Mouse (Mus musculus) testis, adult 2 months (tissue): ENCODE results near the gene Olfr633. TPM values are rescaled to one million over a fixed set of nuclear protein-coding genes. Genes with fewer than 3 reads are reported as not detected.

ENCODE experiments used
- H3K27ac ChIP-seq: fragments of 200-500 bp; 2 replicates; pipeline ENCODE4 v1.5.1; 2012; ENCODE audit warnings: low read depth, low read length; ENCODE audit not compliant: control insufficient read depth, insufficient read depth
- H3K27me3 ChIP-seq: fragments of 200-500 bp; 2 replicates; pipeline ENCODE4 v1.6.1; 2012; ENCODE audit warnings: mild to moderate bottlenecking, low read length, moderate library complexity; ENCODE audit not compliant: control insufficient read depth, insufficient read depth
- H3K36me3 ChIP-seq: fragments of 200-500 bp; 2 replicates; pipeline ENCODE4 v1.6.1; 2012; ENCODE audit warnings: mild to moderate bottlenecking, low read length; ENCODE audit not compliant: control insufficient read depth, insufficient read depth
- H3K4me1 ChIP-seq: fragments of 200-500 bp; 2 replicates; pipeline ENCODE4 v1.6.1; 2012; ENCODE audit warnings: low read length; ENCODE audit not compliant: control insufficient read depth, insufficient read depth
- H3K4me3 ChIP-seq: fragments of 200-500 bp; 2 replicates; pipeline ENCODE4 v1.5.1; 2012; ENCODE audit warnings: low read depth, mild to moderate bottlenecking, low read length, moderate library complexity, mixed read lengths; ENCODE audit not compliant: control insufficient read depth
- CTCF ChIP-seq: fragments of 200-500 bp; IDR thresholded peaks from 2 replicates; pipeline ENCODE4 v1.5.1; 2012; ENCODE audit warnings: low read depth, mild to moderate bottlenecking, inconsistent platforms, low read length, moderate library complexity; ENCODE audit not compliant: control insufficient read depth, insufficient read depth, insufficient replicate concordance
- POLR2A ChIP-seq: fragments of 200-500 bp; IDR thresholded peaks from 2 replicates; pipeline ENCODE4 v1.6.1; 2012; ENCODE audit warnings: low read depth, mild to moderate bottlenecking, inconsistent platforms, low read length, moderate library complexity; ENCODE audit not compliant: control insufficient read depth
- polyA plus RNA-seq: library from polyadenylated mRNA; depleted of rRNA; stranded (reverse); fragments of >200 nt; gene quantifications from 2 replicates; pipeline ENCODE4 v1.2.3, GENCODE M21; 2012; rRNA removed

Olfr633 gene
- polyA plus RNA-seq, 1 experiment: not detected

GRCm38 (mm10) chr7:103970852-103971251 is 26.6 kb downstream of the Olfr633 start, which contains the start of gene Olfr635:
TSS of gene Olfr635 (plus strand) at chr7:103971152.
- Histone ChIP-seq H3K4me1 (no peaks in the 10 kb centered on the region), H3K27ac (no peak within 1 kb of the TSS), H3K4me3 (no peak within 1 kb of the TSS), H3K27me3 (no peaks in the 10 kb centered on the region), H3K36me3 (no peaks in the 10 kb centered on the region)
- no peak for TF ChIP-seq POLR2A
- no peak for TF ChIP-seq CTCF

- H3K36me3 ChIP-seq: no peaks in the 10 kb centered on the region
- H3K4me1 ChIP-seq: no peaks in the 10 kb centered on the region
- no peaks in the 10 kb centered on the region for H3K27me3 ChIP-seq
- no peak for TF ChIP-seq CTCF
- no peak for TF ChIP-seq POLR2A
- H3K27ac ChIP-seq: no peak overlapping the region
- H3K4me3 ChIP-seq: no peak overlapping the region
Measured at GRCm38 (mm10) chr7:103971782-103972181, 27.5 kb downstream of the Olfr633 start.

GRCm38 (mm10) chr7:103998446-103998845 is 54.2 kb downstream of the Olfr633 start, which contains the start of gene Olfr638:
TSS of gene Olfr638 (plus strand) at chr7:103998746.
- Histone ChIP-seq H3K27me3 (no peaks in the 10 kb centered on the region), H3K4me1 (no peaks in the 10 kb centered on the region), H3K27ac (no peak within 1 kb of the TSS), H3K4me3 (no peak within 1 kb of the TSS), H3K36me3 (no peaks in the 10 kb centered on the region)
- TF ChIP-seq CTCF: no peak
- no peak for TF ChIP-seq POLR2A

Other genes starting within 250 kb of the Olfr633 start
- not detected in 2 replicates for gene Olfr243, start 229.8 kb upstream of the Olfr633 start, polyA plus RNA-seq
- gene Olfr628, start 214.1 kb upstream of the Olfr633 start, polyA plus RNA-seq: not detected in 2 replicates
- gene Olfr629, start 199.5 kb upstream of the Olfr633 start, polyA plus RNA-seq: not detected in 2 replicates
- gene Olfr630, start 187.1 kb upstream of the Olfr633 start, polyA plus RNA-seq: not detected in 2 replicates
- gene Olfr69, start 172.8 kb upstream of the Olfr633 start, polyA plus RNA-seq: not detected in 2 replicates
- gene Olfr68, start 164.7 kb upstream of the Olfr633 start, polyA plus RNA-seq: not detected in 2 replicates
- not detected in 2 replicates for gene Olfr67, start 152.6 kb upstream of the Olfr633 start, polyA plus RNA-seq
- 8.1 and 11.1 TPM in 2 replicates for gene Hbb-bt, start 130.4 kb upstream of the Olfr633 start, polyA plus RNA-seq
- gene Hbb-bs, start 116.3 kb upstream of the Olfr633 start, polyA plus RNA-seq: 78.9 and 88.8 TPM in 2 replicates
- not detected in 2 replicates for gene Hbb-bh2, start 103.9 kb upstream of the Olfr633 start, polyA plus RNA-seq
- gene Hbb-bh1, start 101.3 kb upstream of the Olfr633 start, polyA plus RNA-seq: not detected in 2 replicates
- 0.19 and 0.26 TPM in 2 replicates for gene Hbb-y, start 91.2 kb upstream of the Olfr633 start, polyA plus RNA-seq
- not detected in 2 replicates for gene Olfr66, start 58.2 kb upstream of the Olfr633 start, polyA plus RNA-seq
- gene Olfr64, start 50.0 kb upstream of the Olfr633 start, polyA plus RNA-seq: not detected in 2 replicates
- not detected in 2 replicates for gene Olfr65, start 41.0 kb upstream of the Olfr633 start, polyA plus RNA-seq
- not detected in 2 replicates for gene Olfr631, start 15.6 kb upstream of the Olfr633 start, polyA plus RNA-seq
- gene Olfr632, start 10.1 kb upstream of the Olfr633 start, polyA plus RNA-seq: not detected in 2 replicates
- gene Olfr635, start 26.7 kb downstream of the Olfr633 start, polyA plus RNA-seq: not detected in 2 replicates
- gene Olfr638, start 54.3 kb downstream of the Olfr633 start, polyA plus RNA-seq: not detected in 2 replicates
- not detected in 2 replicates for gene Olfr639, start 72.9 kb downstream of the Olfr633 start, polyA plus RNA-seq
- gene Olfr640, start 81.1 kb downstream of the Olfr633 start, polyA plus RNA-seq: 0.07 TPM in 1 of 2 replicates, not detected in the other
- 0.15 TPM in 1 of 2 replicates, not detected in the other for gene Olfr641, start 91.0 kb downstream of the Olfr633 start, polyA plus RNA-seq
- 0.53 TPM in 1 of 2 replicates, not detected in the other for gene Olfr642, start 108.2 kb downstream of the Olfr633 start, polyA plus RNA-seq
- 0.80 and 0.89 TPM in 2 replicates for gene 4930516K23Rik, start 117.0 kb downstream of the Olfr633 start, polyA plus RNA-seq
- 0.12 TPM in 1 of 2 replicates, not detected in the other for gene Olfr644, start 127.4 kb downstream of the Olfr633 start, polyA plus RNA-seq
- 0.02 TPM in 1 of 2 replicates, not detected in the other for gene Olfr645, start 141.0 kb downstream of the Olfr633 start, polyA plus RNA-seq
- gene Olfr646, start 160.4 kb downstream of the Olfr633 start, polyA plus RNA-seq: not detected in 2 replicates
- 101 and 104 TPM in 2 replicates for gene Ubqln5, start 185.4 kb downstream of the Olfr633 start, polyA plus RNA-seq
- 0.17 and 0.51 TPM in 2 replicates for gene Olfr643, start 193.0 kb downstream of the Olfr633 start, polyA plus RNA-seq
- 434 and 492 TPM in 2 replicates for gene Ubqln3, start 198.8 kb downstream of the Olfr633 start, polyA plus RNA-seq
- gene Ubqlnl, start 206.1 kb downstream of the Olfr633 start, polyA plus RNA-seq: 257 and 316 TPM in 2 replicates
- gene Olfm5, start 220.4 kb downstream of the Olfr633 start, polyA plus RNA-seq: not detected in 2 replicates
- 0.07 and 0.09 TPM in 2 replicates for gene Olfr648, start 239.0 kb downstream of the Olfr633 start, polyA plus RNA-seq